Mouse (Mus musculus): ENCODE measurements at regions not wholly inside any gene's neighbourhood (a gene's known extent, or its start where the extent isn't known, plus 50 kb on each side); places are given as distances from the start of the nearest gene placed in this dataset.

GRCm38 (mm10) chr4:142956832-142957429 is 255.9 kb downstream of the Prdm2 start:
- DNase-seq (ENCODE audit: low spot score): no peak

DNA sequence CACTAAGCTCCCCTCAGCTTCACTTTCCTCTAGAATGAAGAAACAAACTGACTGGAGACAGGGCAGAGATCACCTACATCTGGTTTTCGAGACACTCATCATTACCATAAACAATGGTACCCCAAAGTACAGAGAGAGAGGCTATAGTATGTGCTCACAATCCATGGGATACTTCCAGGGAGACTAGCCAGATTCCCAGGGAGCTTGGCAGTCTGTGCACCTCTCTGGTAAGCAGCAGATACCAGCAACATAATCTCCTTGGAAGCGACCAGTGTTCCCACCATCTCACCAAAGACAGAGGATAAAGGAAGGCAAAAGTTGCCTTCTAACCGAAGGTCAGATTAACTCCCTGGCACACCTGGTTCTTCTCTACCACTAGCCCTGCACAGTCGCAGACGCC is 256.4 kb downstream of the Prdm2 start:
- no peak for DNase-seq (ENCODE audit: low spot score)

GRCm38 (mm10) chr4:142953724-142954123 is 259.1 kb downstream of the Prdm2 start:
- DNase-seq (ENCODE audit: low spot score): no peak

DNA sequence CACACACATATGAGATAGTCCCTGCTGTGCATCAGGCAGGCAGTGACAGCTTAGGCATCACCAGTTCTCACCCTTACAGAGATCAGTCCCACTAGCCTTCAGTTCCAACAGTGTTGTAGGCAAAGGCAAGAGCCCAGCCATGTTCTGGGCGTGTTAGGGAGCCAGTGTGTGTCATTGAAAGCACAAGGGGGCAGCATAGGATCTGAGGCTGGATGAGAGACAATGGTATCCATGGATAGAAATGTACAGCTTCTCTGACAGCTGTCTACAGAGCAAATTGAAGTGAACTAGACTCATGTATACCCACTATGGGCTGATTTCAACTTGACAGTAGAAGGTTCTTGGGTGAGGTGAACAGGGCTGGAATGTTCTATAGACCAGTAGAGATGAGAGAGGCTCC is 259.9 kb downstream of the Prdm2 start:
- DNase-seq (ENCODE audit: low spot score): no peak

- no peak for DNase-seq (ENCODE audit: low spot score)
These were observed 265.1 kb downstream of the Prdm2 start for GRCm38 (mm10) chr4:142947673-142948072.

- DNase-seq (ENCODE audit: low spot score): no peak
These were observed 279.2 kb downstream of the Prdm2 start for GRCm38 (mm10) chr4:142933627-142934026.

DNA sequence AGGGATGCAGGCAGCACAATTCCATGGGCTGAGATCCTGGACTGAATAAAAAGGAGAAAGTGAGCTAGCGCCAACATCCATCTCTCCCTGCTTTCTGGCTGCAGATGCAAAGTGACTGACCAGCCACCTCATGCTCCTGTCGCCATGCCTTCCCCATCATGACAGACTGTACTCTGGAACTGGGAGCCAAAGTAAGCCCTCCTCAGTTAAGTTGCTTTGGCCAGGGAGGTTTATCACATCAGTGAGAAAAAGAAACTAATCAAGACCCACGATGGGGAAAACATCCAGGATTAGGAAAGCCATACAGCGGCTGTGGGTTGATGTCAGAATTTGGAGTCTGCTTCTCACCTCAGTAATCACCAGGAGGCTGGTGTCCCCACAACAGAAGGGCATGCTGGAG is 283.6 kb downstream of the Prdm2 start:
- no peak for DNase-seq (ENCODE audit: low spot score)

GRCm38 (mm10) chr4:142927328-142928108 is 285.3 kb downstream of the Prdm2 start:
- no peak for DNase-seq (ENCODE audit: low spot score)

DNA sequence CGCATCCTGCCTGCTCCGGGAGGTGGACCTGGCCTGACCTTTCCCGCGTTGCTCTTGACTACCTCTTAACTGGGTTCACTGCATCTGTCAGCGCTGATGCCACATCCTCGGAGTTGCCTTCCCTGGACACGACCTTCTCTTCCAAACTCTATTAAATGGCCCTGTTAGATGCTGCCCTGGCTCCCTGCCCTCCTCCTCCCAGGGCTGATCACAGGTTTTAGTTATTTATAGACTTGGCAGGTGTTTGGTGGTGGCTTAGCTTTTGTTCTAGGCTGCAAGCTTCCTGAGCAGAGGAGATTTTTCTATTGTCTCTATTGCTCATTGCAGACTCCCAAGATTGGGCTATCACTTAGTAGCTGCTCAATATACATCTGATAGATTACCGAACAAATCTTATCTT is 287.7 kb downstream of the Prdm2 start:
- no peak for DNase-seq (ENCODE audit: low spot score)

DNA sequence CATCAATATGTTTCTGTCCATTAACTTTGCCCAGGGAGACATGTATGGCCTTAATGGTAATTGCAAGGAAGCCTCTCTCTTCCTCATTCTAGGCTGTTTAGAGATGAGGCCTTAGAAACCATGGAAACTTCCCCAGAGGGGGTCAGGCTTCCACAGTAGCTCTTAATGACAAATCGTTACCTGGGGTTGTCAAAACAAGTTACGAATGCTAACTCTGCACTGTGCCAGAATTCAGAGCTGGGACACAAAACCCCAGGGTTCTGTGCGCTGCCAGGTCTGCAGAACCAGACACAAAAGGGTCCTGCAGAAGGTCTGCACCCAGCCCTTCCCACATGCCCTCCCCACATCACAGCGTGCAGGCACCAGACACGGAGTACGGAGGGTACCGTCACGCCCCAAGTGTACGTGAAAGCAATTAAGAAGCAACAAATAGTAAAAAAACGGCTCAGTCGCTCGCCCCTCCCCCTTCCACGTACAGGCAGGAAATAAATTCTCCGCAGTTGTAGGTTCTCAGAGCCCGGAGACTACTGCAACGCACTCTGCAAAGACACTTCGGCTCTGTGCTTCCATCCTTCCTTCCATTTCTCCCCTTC is 303.3 kb downstream of the Prdm2 start:
- DNase-seq (ENCODE audit: low spot score): no peak

GRCm38 (mm10) chr4:142908782-142909181 is 304.0 kb downstream of the Prdm2 start:
- DNase-seq (ENCODE audit: low spot score): no peak

GRCm38 (mm10) chr4:142903356-142904032 is 309.3 kb downstream of the Prdm2 start:
- no peak for DNase-seq (ENCODE audit: low spot score)

GRCm38 (mm10) chr4:142900792-142901191 is 312.0 kb downstream of the Prdm2 start:
- no peak for DNase-seq (ENCODE audit: low spot score)

DNA sequence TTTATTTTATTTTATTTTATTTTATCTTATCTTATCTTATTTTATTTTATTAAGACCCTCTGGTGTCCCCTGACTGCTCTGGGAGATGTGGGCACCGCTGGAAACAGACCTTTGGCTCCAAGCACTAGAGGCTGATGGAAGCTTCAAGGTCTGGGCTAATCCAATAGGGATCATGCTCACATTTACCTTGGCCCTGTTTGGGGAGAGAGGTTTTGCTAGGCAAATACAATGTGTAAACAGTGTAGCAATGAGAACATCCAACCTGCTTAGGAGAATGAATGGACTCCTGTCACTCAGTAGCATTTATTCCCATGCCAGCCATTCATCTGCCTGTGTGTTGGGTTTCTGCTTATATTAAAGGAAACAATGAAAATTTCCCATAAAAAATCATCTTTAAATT is 313.8 kb downstream of the Prdm2 start:
- no peak for DNase-seq (ENCODE audit: low spot score)

- no peak for DNase-seq (ENCODE audit: low spot score)
These were observed 322.1 kb downstream of the Prdm2 start for GRCm38 (mm10) chr4:142890711-142891110.

- DNase-seq (ENCODE audit: low spot score): no peak
These were observed 323.9 kb downstream of the Prdm2 start for GRCm38 (mm10) chr4:142888891-142889290.

DNA sequence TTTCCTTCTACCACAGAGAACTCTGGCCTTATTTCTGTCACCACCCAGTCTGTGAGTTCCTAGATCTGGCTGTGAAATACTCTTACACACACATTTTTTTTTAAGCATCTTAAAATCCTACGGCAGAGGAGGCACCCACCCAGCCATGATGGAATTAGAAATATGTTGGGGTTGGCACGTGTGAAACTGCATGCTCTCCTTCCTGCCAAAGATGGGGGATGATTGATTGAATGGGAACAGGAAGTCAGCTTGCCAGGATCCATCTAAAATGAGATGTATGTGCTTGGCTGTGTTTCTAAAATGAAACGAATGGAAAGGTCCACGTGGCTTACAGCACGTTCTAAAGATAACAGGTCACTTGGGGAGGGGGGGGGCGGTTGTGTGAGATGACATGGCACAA is 324.9 kb downstream of the Prdm2 start:
- DNase-seq (ENCODE audit: low spot score): no peak

- peak; percentile 39 for DNase-seq (ENCODE audit: low spot score)
These were observed 332.5 kb downstream of the Prdm2 start for GRCm38 (mm10) chr4:142880323-142880759.

DNA sequence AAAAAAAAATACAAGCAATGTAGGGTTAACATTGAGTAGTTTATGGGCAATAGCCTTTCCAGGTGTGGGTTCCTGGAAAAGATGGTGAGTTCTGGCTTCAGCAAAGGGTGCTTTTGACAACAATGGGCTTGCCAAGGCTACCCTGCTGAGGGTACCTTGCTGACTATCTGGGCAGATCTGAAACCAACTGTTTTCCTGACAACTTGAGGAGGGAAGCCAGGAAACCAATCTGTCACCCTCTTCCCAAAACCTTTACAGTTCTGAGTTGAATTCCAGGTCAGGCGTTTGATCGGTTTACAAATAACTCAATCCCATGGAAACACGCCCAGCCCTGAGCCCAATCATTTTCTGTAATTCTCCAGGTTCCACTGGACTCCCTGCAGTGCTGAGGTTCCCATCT is 336.6 kb downstream of the Prdm2 start:
- DNase-seq (ENCODE audit: low spot score): no peak

GRCm38 (mm10) chr4:142875105-142875504 is 337.7 kb downstream of the Prdm2 start:
- DNase-seq (ENCODE audit: low spot score): no peak

DNA sequence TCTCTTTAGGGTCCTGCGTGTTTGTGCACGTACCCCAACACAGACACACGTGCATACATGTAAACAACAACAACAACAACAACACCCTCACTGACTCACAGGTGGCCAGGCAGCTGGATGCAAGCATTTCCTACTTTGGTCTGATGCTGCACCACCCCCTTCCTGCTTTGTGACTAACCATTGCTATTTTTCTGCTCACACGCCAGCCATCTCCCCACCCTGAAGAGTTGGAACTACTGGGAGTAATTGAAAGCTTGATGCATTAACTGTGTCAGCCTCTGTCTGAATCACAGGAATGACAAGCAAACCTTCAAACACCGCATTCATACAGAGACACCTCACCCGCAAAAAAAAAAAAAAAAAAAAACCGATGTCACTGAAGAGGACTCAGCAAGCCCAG is 346.5 kb downstream of the Prdm2 start:
- no peak for DNase-seq (ENCODE audit: low spot score)

DNA sequence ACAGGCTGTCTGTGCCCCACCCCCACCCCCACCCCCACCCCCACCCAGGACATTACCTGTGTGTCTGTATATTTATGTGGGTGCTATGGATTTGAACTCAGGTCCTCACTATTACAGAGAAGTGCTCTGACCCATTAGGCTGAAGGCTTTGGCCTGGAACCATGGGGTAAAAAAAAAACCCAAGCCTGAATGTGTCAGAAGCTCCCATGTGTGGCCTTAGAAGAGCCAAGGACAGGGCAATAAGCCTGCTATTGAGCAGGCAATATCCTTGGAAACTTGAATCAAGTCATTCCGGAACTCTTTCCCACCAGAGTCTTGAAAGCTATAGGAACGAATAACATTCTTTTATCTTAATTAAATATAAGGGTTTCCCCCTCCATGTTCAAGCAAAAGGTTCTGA is 347.2 kb downstream of the Prdm2 start:
- no peak for DNase-seq (ENCODE audit: low spot score)

- DNase-seq (ENCODE audit: low spot score): no peak
These were observed 348.9 kb downstream of the Prdm2 start for GRCm38 (mm10) chr4:142863939-142864338.
